Mouse (Mus musculus): ENCODE data around the gene Srl.
"Not testable (repeated sequence)": the region's sequence is repeated elsewhere in the genome, so short reads cannot be mapped to it uniquely, and the experiment has no call there.

Srl gene

GRCm38 (mm10) chr16:4552829-4553550 is 11.4 kb upstream of the Srl start:
- peak; percentile 70 for DNase-seq (ENCODE audit: low spot score)

- no peak for DNase-seq (ENCODE audit: low spot score)
Measured at GRCm38 (mm10) chr16:4551885-4552284, 10.3 kb upstream of the Srl start.

- DNase-seq (ENCODE audit: low spot score): peak; percentile 48
Measured at GRCm38 (mm10) chr16:4551056-4551455, 9.4 kb upstream of the Srl start.

- no peak for DNase-seq (ENCODE audit: low spot score)
Measured at GRCm38 (mm10) chr16:4548953-4549688, 7.5 kb upstream of the Srl start.

GRCm38 (mm10) chr16:4547611-4548010 is 6.0 kb upstream of the Srl start:
- DNase-seq (ENCODE audit: low spot score): no peak

- no peak for DNase-seq (ENCODE audit: low spot score)
Measured at GRCm38 (mm10) chr16:4546838-4547237, 5.2 kb upstream of the Srl start.

GRCm38 (mm10) chr16:4544845-4545244 is 3.2 kb upstream of the Srl start:
- no peak for DNase-seq (ENCODE audit: low spot score)

GRCm38 (mm10) chr16:4543266-4543665 is 1.6 kb upstream of the Srl start:
- DNase-seq (ENCODE audit: low spot score): no peak

GRCm38 (mm10) chr16:4542236-4542774 is 689 bp upstream of the Srl start:
- DNase-seq (ENCODE audit: low spot score): no peak

GRCm38 (mm10) chr16:4541033-4541432 is 583 bp downstream of the Srl start:
- DNase-seq (ENCODE audit: low spot score): no peak

- DNase-seq (ENCODE audit: low spot score): no peak
Measured at GRCm38 (mm10) chr16:4540064-4540775, 1.4 kb downstream of the Srl start.

GRCm38 (mm10) chr16:4539521-4539920 is 2.1 kb downstream of the Srl start:
- no peak for DNase-seq (ENCODE audit: low spot score)

- DNase-seq (ENCODE audit: low spot score): no peak
Measured at GRCm38 (mm10) chr16:4537616-4538358, 3.8 kb downstream of the Srl start.

GRCm38 (mm10) chr16:4527373-4527772 is 14.2 kb downstream of the Srl start:
- not testable (repeated sequence) for DNase-seq (ENCODE audit: low spot score)

- no peak for DNase-seq (ENCODE audit: low spot score)
Measured at GRCm38 (mm10) chr16:4523313-4524004, 18.2 kb downstream of the Srl start.

- DNase-seq (ENCODE audit: low spot score): no peak
Measured at GRCm38 (mm10) chr16:4522879-4523278, 18.7 kb downstream of the Srl start.

GRCm38 (mm10) chr16:4521735-4522530 is 19.7 kb downstream of the Srl start:
- no peak for DNase-seq (ENCODE audit: low spot score)

- DNase-seq (ENCODE audit: low spot score): no peak
Measured at GRCm38 (mm10) chr16:4521074-4521667, 20.4 kb downstream of the Srl start.

- no peak for DNase-seq (ENCODE audit: low spot score)
Measured at GRCm38 (mm10) chr16:4520673-4521072, 20.9 kb downstream of the Srl start.

GRCm38 (mm10) chr16:4519825-4520224 is 21.8 kb downstream of the Srl start:
- DNase-seq (ENCODE audit: low spot score): no peak

Data from yolk sac, embryonic 10.5 days (tissue).